Mouse (Mus musculus): ENCODE measurements around the gene Kdm2a. TPM values are rescaled to one million over a fixed set of nuclear protein-coding genes. Genes with fewer than 3 reads are reported as not detected.
A peak's percentile ranks its signal among the peaks of the same experiment; 100 is the strongest.

The Kdm2a gene
- polyA plus RNA-seq, 1 experiment from 2014 or later: 55.0 TPM

DNA sequence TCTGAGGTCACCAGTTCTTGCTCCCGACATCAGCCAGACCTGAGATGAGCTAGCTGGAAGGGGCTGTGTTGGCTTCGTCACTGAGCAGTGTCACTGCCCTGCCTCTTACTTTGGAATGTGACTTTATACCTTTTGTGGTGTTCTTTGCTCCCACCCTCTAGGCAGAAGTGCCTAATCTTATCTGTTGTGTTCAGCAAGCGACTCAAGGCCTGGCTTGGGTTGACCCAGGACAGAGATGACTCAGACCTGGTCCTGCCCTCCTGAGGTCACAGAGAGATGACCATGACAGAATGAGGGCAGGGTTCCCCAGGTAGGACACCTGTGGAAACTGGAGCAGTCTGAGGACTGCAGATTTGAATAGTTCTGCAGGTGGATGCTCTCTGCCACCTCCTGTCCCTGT is 38.2 kb upstream of the Kdm2a start:
- no peak overlapping the region for H3K4me2 ChIP-seq (replicated peaks)
- peaks cover 10% of the 10 kb centered on the region for H3K36me3 ChIP-seq
- no peaks in the 10 kb centered on the region for H3K9me3 ChIP-seq (replicated peaks)
- no peak for ATAC-seq (ENCODE audit: insufficient number of reproducible peaks, low FRiP score, low TSS enrichment, low read depth)
- H3K27ac ChIP-seq (replicated peaks): no peak overlapping the region
- H3K9ac ChIP-seq: no peak overlapping the region
- WGBS: 89% methylated on average over 3 of the region's 3 CpGs
- no peak overlapping the region for H3K4me3 ChIP-seq (replicated peaks)
- peaks cover 33% of the 10 kb centered on the region for H3K4me1 ChIP-seq
- H3K27me3 ChIP-seq: no peaks in the 10 kb centered on the region

DNA sequence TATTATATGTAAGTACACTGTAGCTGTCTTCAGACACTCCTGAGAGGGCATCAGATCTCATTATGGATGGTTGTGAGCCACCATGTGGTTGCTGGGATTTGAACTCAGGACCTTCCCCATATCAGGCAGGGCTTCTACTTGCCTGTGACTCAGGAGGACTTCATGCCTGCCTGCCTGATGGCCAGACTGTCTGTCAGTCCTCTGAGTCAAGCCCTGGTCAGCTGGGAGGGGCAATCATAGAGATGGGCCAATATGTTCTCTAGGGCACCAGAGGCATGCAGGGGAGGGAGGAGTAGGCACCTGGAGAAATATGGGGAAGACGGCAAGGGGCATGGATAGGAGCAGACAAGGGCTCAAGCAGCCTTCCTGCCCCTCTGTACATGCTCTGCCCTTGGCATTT is 36.9 kb upstream of the Kdm2a start:
- no peak overlapping the region for H3K27ac ChIP-seq (replicated peaks)
- peaks cover 20% of the 10 kb centered on the region for H3K36me3 ChIP-seq
- no peak overlapping the region for H3K4me3 ChIP-seq (replicated peaks)
- H3K4me1 ChIP-seq: peaks cover 20% of the 10 kb centered on the region
- no peak for ATAC-seq (ENCODE audit: insufficient number of reproducible peaks, low FRiP score, low TSS enrichment, low read depth)
- H3K4me2 ChIP-seq (replicated peaks): no peak overlapping the region
- H3K9ac ChIP-seq: no peak overlapping the region
- H3K27me3 ChIP-seq: no peaks in the 10 kb centered on the region
- 94% methylated on average over 1 of the region's 1 CpGs for WGBS
- H3K9me3 ChIP-seq (replicated peaks): no peaks in the 10 kb centered on the region

DNA sequence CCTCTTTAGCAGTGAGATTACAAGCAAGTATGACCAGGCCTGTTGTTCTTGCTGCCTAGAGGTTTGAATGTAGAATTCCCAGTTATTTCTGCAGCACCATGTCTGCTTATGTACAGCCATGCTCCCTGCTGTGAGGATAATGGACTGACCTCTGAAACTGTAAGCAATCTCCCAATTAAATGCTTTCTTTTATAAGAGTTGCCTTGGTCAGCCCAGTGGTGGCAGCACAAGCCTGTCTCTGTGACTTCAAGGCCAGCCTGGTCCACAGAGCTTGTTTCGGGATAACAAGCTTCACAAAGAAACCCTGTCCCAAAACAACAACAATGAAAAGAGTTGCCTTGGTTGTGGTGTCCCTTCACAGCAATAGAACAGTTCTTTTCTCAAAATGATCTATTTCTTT is 35.7 kb upstream of the Kdm2a start:
- Histone ChIP-seq H3K36me3 (peaks cover 24% of the 10 kb centered on the region), H3K27me3 (no peaks in the 10 kb centered on the region), H3K9ac (no peak overlapping the region), H3K4me1 (peaks cover 11% of the 10 kb centered on the region), H3K4me3 (replicated peaks) (no peak overlapping the region), H3K4me2 (replicated peaks) (no peak overlapping the region), H3K27ac (replicated peaks) (no peak overlapping the region), H3K9me3 (replicated peaks) (no peaks in the 10 kb centered on the region)
- 79% methylated on average over 1 of the region's 1 CpGs for WGBS
- ATAC-seq (ENCODE audit: insufficient number of reproducible peaks, low FRiP score, low TSS enrichment, low read depth): no peak

DNA sequence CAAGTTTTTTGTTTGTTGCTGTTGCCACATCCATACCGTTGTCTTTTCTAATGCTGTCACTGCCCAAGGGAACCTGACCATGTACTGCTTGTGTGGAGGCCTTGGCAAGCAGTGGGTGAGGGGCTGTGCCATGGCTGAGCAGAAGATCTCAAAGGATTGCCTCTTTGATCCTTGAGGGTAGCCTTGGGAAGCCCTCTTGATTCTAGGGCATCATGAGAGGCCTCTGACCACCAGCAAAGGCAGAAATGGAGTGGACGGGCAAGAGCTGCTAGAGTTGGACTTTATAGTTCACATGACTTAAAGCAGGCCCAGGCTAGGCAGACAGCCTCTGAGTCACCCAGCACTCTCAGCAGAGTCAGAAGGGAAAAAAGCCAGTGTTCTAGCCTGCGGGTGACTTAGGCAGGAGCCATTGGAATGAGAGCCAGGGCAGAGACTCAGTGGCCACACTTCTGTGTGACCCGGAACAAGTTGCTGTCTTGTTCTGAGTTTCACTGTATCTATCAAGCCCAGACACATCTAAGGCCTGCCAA is 32.1 kb upstream of the Kdm2a start:
- Histone ChIP-seq H3K9me3 (replicated peaks) (no peaks in the 10 kb centered on the region), H3K27me3 (no peaks in the 10 kb centered on the region), H3K9ac (no peak overlapping the region), H3K27ac (replicated peaks) (peak overlapping the region; percentile 3; the same call in 1 of the 2 replicates), H3K4me1 (no peaks in the 10 kb centered on the region), H3K4me2 (replicated peaks) (no peak overlapping the region), H3K36me3 (peaks cover 50% of the 10 kb centered on the region), H3K4me3 (replicated peaks) (no peak overlapping the region)
- 81% methylated on average over 4 of the region's 4 CpGs for WGBS
- ATAC-seq (ENCODE audit: insufficient number of reproducible peaks, low FRiP score, low TSS enrichment, low read depth): no peak

DNA sequence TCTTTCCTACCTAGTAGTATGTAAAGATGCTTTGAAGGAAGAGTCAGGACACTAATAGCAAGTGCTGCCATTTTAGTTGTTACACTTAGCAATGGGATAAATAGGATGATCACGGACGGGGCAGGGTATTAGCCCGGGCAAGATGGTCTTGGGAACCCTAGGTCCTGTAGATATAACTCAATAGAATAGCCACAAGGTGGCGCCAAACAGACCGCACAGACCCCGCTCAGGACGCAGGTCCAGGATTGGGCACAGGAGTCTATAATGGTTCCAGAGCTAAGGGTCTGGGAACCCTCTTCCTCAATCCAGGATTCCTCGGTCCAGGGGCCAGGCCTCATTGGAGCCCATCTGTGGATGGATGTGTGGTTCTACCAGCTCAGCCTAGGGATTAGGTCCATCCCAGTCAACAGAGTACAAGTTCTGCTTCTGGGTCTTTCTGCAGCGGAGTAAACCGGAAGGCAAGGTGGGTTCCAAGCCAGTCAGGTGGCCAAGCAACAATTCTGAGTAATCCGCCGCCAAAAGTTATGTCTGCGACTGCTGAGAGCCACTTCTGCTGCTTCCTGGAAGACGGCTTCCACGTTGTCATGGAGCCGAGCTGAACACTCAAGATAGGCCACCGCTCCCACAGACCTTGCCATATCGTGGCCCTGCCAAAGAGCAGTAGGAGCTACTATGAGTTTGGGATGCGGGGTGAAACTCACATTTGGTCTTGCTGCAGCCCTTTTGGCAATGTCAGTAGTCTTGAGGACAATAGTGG is 27.7 kb upstream of the Kdm2a start:
- H3K4me3 ChIP-seq (replicated peaks): no peak overlapping the region

DNA sequence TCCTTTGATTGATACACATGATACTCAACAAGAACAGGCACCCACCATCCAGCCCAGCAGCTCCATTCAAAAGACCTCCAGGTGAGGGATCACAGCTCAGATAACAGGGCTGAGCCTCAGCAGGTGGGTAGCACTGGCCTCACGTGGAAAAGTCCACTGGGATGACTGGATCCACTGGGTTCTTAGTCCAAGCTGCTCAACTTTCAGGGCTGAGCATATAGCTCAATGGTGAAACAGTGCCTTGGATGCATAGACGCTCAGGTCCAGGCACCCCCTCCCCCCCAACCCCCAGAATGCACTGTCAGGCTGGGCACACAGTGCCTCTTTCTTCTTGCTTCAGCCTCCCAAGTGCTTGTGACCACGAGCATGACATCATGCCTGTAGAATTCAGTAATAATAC is 24.9 kb upstream of the Kdm2a start:
- H3K27ac ChIP-seq (replicated peaks): no peak overlapping the region
- peaks cover 38% of the 10 kb centered on the region for H3K36me3 ChIP-seq
- peaks cover 3% of the 10 kb centered on the region; the same call in 1 of the 2 replicates for H3K4me1 ChIP-seq
- no peaks in the 10 kb centered on the region for H3K27me3 ChIP-seq
- no peak overlapping the region for H3K4me2 ChIP-seq (replicated peaks)
- H3K9me3 ChIP-seq (replicated peaks): no peaks in the 10 kb centered on the region
- no peak overlapping the region for H3K9ac ChIP-seq
- ATAC-seq (ENCODE audit: insufficient number of reproducible peaks, low FRiP score, low TSS enrichment, low read depth): no peak
- WGBS: 81% methylated on average over 3 of the region's 3 CpGs
- no peak overlapping the region for H3K4me3 ChIP-seq (replicated peaks)

More for the DNA sequence above, 27.7 kb upstream of the Kdm2a start:
- Histone ChIP-seq H3K4me1 (peaks cover under 1% of the 10 kb centered on the region; the same call in 1 of the 2 replicates), H3K9ac (no peak overlapping the region), H3K9me3 (replicated peaks) (no peaks in the 10 kb centered on the region), H3K27me3 (no peaks in the 10 kb centered on the region), H3K4me2 (replicated peaks) (no peak overlapping the region), H3K36me3 (peaks cover 44% of the 10 kb centered on the region), H3K27ac (replicated peaks) (no peak overlapping the region)
- 76% methylated on average over 19 of the region's 19 CpGs for WGBS
- no peak for ATAC-seq (ENCODE audit: insufficient number of reproducible peaks, low FRiP score, low TSS enrichment, low read depth)

DNA sequence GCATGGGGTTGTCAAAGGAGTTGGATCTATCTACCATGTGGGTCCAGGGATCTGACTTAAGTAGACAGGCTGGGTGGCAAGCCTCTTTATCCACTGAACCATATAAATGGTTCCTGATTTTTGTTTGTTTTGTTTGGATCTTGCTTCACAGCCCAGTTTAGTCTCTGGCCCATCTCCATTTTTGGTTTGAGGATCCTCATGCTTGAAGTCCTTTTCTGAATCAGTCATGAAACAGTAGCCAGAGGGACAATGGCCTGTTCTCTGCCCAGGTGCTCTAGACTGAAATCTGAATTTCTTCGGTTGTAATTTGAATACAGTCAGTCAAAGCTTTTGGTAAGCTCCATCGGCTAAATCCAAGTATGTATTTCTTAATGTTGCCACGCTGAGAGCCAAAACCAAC is 24.5 kb upstream of the Kdm2a start:
- Histone ChIP-seq H3K4me2 (replicated peaks) (no peak overlapping the region), H3K27ac (replicated peaks) (no peak overlapping the region), H3K4me1 (peaks cover 3% of the 10 kb centered on the region; the same call in 1 of the 2 replicates), H3K4me3 (replicated peaks) (no peak overlapping the region), H3K9ac (no peak overlapping the region), H3K9me3 (replicated peaks) (no peaks in the 10 kb centered on the region), H3K36me3 (peaks cover 34% of the 10 kb centered on the region), H3K27me3 (no peaks in the 10 kb centered on the region)
- 91% methylated on average over 3 of the region's 3 CpGs for WGBS
- ATAC-seq (ENCODE audit: insufficient number of reproducible peaks, low FRiP score, low TSS enrichment, low read depth): no peak

DNA sequence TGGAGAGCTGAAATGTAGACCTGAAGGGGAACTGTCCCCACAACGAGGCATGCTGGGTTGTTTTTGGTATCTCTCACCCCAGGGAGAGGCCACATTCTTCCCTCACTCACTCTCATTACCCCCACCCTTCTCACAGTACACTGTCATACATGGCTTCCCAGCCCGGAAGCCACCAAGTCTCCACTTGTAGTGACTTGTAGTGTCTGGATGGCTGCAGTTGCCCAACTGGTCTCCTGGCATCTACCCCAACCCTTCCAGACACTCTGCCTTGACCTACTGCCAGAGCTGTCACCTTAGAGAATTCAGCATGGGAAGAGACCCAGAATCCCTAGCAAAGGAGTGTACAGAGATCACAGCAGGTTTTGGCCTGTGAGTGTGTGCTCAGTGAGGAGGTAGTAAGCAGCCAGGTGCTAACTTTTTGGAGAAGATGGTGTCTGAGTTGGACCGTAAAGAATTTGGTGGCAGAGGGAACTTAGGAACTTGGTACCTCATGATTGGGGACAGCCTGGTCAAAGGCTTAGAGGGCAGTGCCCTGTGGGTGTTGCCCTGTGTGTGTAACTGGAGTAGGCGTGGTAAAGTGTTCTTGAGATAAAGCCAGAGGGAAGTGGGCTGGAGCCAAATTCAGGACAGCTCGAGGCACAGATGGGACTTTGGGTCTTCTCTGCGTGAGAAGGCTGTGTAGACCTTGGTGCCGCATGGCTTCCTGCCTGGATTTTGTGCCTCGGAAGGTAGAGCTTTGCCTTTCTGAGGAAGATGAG is 22.2 kb upstream of the Kdm2a start:
- H3K36me3 ChIP-seq: peaks cover 13% of the 10 kb centered on the region
- WGBS: 76% methylated on average over 8 of the region's 8 CpGs
- peak overlapping the region; percentile 65 for H3K27ac ChIP-seq (replicated peaks)
- H3K4me3 ChIP-seq (replicated peaks): no peak overlapping the region
- H3K4me1 ChIP-seq: peaks cover 3% of the 10 kb centered on the region; the same call in 1 of the 2 replicates
- ATAC-seq (ENCODE audit: insufficient number of reproducible peaks, low FRiP score, low TSS enrichment, low read depth): peak; percentile 52; the same call in 1 of the 2 replicates
- no peaks in the 10 kb centered on the region for H3K9me3 ChIP-seq (replicated peaks)
- no peak overlapping the region for H3K4me2 ChIP-seq (replicated peaks)
- no peaks in the 10 kb centered on the region for H3K27me3 ChIP-seq
- no peak overlapping the region for H3K9ac ChIP-seq

DNA sequence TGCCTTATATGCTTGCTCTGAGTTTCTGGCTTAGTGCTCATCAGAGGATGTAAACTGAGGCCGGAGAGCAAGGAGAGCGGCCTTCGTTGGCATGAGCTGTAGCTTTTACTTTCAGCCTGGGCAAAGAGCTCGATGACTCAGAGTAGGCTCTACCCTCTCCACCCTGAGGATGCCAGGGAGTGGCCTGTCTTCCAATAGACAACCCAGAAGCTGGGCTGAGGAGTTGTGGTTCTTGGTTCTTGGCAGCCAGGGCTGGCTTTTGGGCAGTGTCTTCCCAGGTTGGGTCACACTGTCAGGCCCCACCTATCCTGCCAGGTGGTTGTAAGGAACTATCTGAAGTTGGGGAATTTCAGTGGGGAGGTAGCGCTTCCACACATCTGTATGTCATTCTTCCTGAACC is 21.6 kb upstream of the Kdm2a start:
- Histone ChIP-seq H3K9me3 (replicated peaks) (no peaks in the 10 kb centered on the region), H3K4me1 (peaks cover 3% of the 10 kb centered on the region; the same call in 1 of the 2 replicates), H3K27ac (replicated peaks) (peak overlapping the region; percentile 65; the same call in 1 of the 2 replicates), H3K4me3 (replicated peaks) (no peak overlapping the region), H3K9ac (no peak overlapping the region), H3K36me3 (peaks cover 7% of the 10 kb centered on the region; the same call in 1 of the 2 replicates), H3K27me3 (no peaks in the 10 kb centered on the region), H3K4me2 (replicated peaks) (no peak overlapping the region)
- WGBS: 83% methylated on average over 5 of the region's 5 CpGs
- no peak for ATAC-seq (ENCODE audit: insufficient number of reproducible peaks, low FRiP score, low TSS enrichment, low read depth)

DNA sequence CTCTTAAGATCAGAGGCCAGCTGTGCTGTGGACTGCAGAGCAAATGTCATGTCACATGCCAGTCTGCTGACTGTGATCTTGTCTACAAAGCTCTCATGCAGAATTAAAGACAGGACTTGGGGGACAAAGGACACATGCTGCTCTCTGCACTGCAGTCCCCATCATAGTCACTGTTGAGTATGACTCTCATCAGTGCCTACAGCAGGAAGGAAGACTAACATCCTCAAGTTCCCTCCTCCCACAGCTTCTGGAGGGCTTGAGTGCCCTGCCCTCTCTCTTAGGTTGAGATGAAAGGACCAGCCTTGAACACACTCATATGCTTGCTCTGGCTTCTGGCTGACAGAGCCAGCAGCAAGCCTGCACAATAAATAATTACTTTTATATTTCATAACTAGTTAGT is 19.6 kb upstream of the Kdm2a start:
- H3K27me3 ChIP-seq: no peaks in the 10 kb centered on the region
- no peak overlapping the region for H3K4me2 ChIP-seq (replicated peaks)

DNA sequence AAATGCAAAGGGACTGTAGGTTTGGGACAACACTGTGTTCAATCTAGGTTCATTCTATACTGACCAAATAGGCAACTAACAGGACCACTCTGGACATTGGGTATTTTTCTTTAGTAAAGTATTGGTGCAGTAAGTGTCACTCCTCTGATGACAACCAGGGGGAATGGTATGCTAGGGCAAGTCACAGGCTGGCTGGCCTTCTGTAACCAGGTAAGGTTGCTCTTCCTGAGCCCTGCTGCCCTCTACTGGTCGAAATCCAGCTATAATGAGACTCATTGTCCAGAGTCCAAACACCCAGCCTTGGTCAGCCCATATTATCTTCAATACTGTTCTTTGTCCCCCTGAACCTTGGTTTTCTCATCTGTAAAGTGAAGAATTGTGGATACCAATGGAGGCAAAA is 19.1 kb upstream of the Kdm2a start:
- Histone ChIP-seq H3K36me3 (peaks cover 6% of the 10 kb centered on the region; the same call in 1 of the 2 replicates), H3K27ac (replicated peaks) (no peak overlapping the region), H3K4me3 (replicated peaks) (no peak overlapping the region), H3K9me3 (replicated peaks) (no peaks in the 10 kb centered on the region), H3K4me2 (replicated peaks) (no peak overlapping the region), H3K27me3 (no peaks in the 10 kb centered on the region), H3K9ac (no peak overlapping the region), H3K4me1 (peaks cover 3% of the 10 kb centered on the region; the same call in 1 of the 2 replicates)
- ATAC-seq (ENCODE audit: insufficient number of reproducible peaks, low FRiP score, low TSS enrichment, low read depth): no peak; the same call in 1 of the 2 replicates
- WGBS: 0% methylated on average over 1 of the region's 1 CpGs

More for the DNA sequence above, 19.6 kb upstream of the Kdm2a start:
- Histone ChIP-seq H3K27ac (replicated peaks) (no peak overlapping the region), H3K9ac (no peak overlapping the region), H3K9me3 (replicated peaks) (no peaks in the 10 kb centered on the region), H3K4me1 (peaks cover 3% of the 10 kb centered on the region; the same call in 1 of the 2 replicates), H3K4me3 (replicated peaks) (no peak overlapping the region), H3K36me3 (peaks cover 6% of the 10 kb centered on the region; the same call in 1 of the 2 replicates)
- no peak for ATAC-seq (ENCODE audit: insufficient number of reproducible peaks, low FRiP score, low TSS enrichment, low read depth)

Data from embryonic facial prominence, embryonic 15.5 days (tissue).